In the genomic region with DNA sequence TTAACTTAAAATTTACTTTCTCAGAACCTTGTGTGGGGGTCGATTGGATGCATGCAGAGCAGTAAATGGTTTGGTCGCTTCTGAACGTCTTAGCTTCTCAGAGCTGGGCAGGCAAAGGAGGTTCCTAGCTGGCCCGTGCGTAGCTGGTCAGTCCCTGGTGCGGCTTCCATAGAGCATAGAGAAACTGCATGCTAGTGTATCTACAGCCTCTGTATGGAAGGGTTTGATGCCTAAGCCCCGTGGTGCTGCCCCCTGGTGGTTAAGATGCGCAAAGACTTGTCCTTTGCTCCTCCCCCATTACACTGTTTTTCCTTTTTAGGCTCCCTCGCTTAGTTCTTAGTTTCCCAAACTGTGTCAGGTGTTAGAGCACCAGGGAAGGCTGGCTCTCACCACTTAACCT, we compare ENCODE assay signal across 8 mouse cellular contexts. TPM values are rescaled to one million over a fixed set of nuclear protein-coding genes. Genes with fewer than 3 reads are reported as not detected.
DNase-seq lines count a peak whose midpoint lies in the region; ATAC-seq and TF ChIP-seq lines count a peak whose summit lies in the region.

No protein-coding gene starts in this region.

- TF ChIP-seq CTCF in C2C12 (IDR thresholded peaks at IDR 0.05; ENCODE audit: control insufficient read depth, insufficient read depth, insufficient read length): peak; percentile 75
- peak; percentile 99 for TF ChIP-seq CTCF in midbrain, postnatal 0 days (IDR thresholded peaks at IDR 0.05)

- no peaks in the 10 kb centered on the region for H3K36me3 ChIP-seq in C2C12 (ENCODE audit: control insufficient read depth, insufficient read depth)
- no peaks in the 10 kb centered on the region for H3K36me3 ChIP-seq in heart, embryonic 10.5 days
- H3K36me3 ChIP-seq in kidney, embryonic 14.5 days (ENCODE audit: control insufficient read depth, insufficient read depth, low read length): no peaks in the 10 kb centered on the region
- H3K36me3 ChIP-seq in limb, embryonic 15.5 days: no peaks in the 10 kb centered on the region
- 0 out of 2 replicates have a peak, but pooled peaks cover 3% of the 10 kb centered on the region for H3K36me3 ChIP-seq in midbrain, postnatal 0 days (ENCODE audit: insufficient read depth, low read length)

- peak; percentile 75 for ATAC-seq in erythroblast, adult 5-6 weeks (replicated peaks; ENCODE audit: low FRiP score, poor library complexity, severe bottlenecking)
- ATAC-seq in kidney, embryonic 14.5 days (ENCODE audit: low FRiP score, low TSS enrichment): peak; percentile 58
- no peak for ATAC-seq in limb, embryonic 15.5 days (ENCODE audit: insufficient number of reproducible peaks, low FRiP score, low TSS enrichment, low read depth)
- ATAC-seq in midbrain, postnatal 0 days (ENCODE audit: low FRiP score): peak; percentile 33; the same call in 1 of the 2 replicates

- peaks cover 5% of the 10 kb centered on the region for H3K79me3 ChIP-seq in C2C12 (ENCODE audit: low read depth)

- no peaks in the 10 kb centered on the region for H3K27me3 ChIP-seq in C2C12 (ENCODE audit: control insufficient read depth, insufficient read depth, insufficient read length)
- no peaks in the 10 kb centered on the region for H3K27me3 ChIP-seq in heart, embryonic 10.5 days (ENCODE audit: insufficient read depth, poor library complexity, severe bottlenecking)
- no peaks in the 10 kb centered on the region for H3K27me3 ChIP-seq in kidney, embryonic 14.5 days (ENCODE audit: control insufficient read depth, insufficient read depth, low read length)
- no peaks in the 10 kb centered on the region for H3K27me3 ChIP-seq in limb, embryonic 15.5 days
- H3K27me3 ChIP-seq in midbrain, postnatal 0 days (ENCODE audit: insufficient read depth, low read length): no peaks in the 10 kb centered on the region

- H3K4me2 ChIP-seq in kidney, embryonic 14.5 days (replicated peaks; ENCODE audit: low read depth, low read length): peak overlapping the region; percentile 87
- H3K4me2 ChIP-seq in limb, embryonic 15.5 days: peak overlapping the region; percentile 76
- peak overlapping the region; percentile 73 for H3K4me2 ChIP-seq in midbrain, postnatal 0 days (ENCODE audit: low read depth, low read length, poor library complexity, severe bottlenecking)

- no peak overlapping the region for H3K4me3 ChIP-seq in C2C12 (ENCODE audit: insufficient read depth, poor library complexity, severe bottlenecking)
- H3K4me3 ChIP-seq in heart, embryonic 10.5 days: peak overlapping the region; percentile 89
- peak overlapping the region; percentile 92; the same call in 1 of the 2 replicates for H3K4me3 ChIP-seq in kidney, embryonic 14.5 days (ENCODE audit: low read length)
- peak overlapping the region; percentile 95 for H3K4me3 ChIP-seq in limb, embryonic 15.5 days
- H3K4me3 ChIP-seq in midbrain, postnatal 0 days (ENCODE audit: low read depth, low read length): peak overlapping the region; percentile 95

- peak; percentile 95 for DNase-seq in brain, adult 2 months (ENCODE audit: low read depth, low spot score)
- peak; percentile 94 for DNase-seq in heart, embryonic 10.5 days (ENCODE audit: low spot score)
- peak; percentile 93 for DNase-seq in midbrain, postnatal 0 days (ENCODE audit: low spot score)
- DNase-seq in spleen, postnatal 10 days (ENCODE audit: low spot score in 2 of 2): peak; percentile 86 to 92

- no peak overlapping the region for H3K9ac ChIP-seq in kidney, embryonic 14.5 days (ENCODE audit: low read depth, low read length)
- H3K9ac ChIP-seq in limb, embryonic 15.5 days: no peak overlapping the region
- H3K9ac ChIP-seq in midbrain, postnatal 0 days (replicated peaks; ENCODE audit: low read length, poor library complexity, severe bottlenecking): no peak overlapping the region

- peaks cover 59% of the 10 kb centered on the region for H3K79me2 ChIP-seq in C2C12 (ENCODE audit: control insufficient read depth, insufficient read depth)

- peak overlapping the region; percentile 47 for H3ac ChIP-seq in C2C12 (ENCODE audit: control insufficient read depth, insufficient read length, low read depth)

- peak overlapping the region; percentile 69 for H3K27ac ChIP-seq in heart, embryonic 10.5 days
- no peak overlapping the region for H3K27ac ChIP-seq in kidney, embryonic 14.5 days (ENCODE audit: low read depth, low read length)
- 0 out of 2 replicates have a peak overlapping the region, but pooled peaks have one; percentile 13 for H3K27ac ChIP-seq in limb, embryonic 15.5 days
- H3K27ac ChIP-seq in midbrain, postnatal 0 days (ENCODE audit: low read depth, low read length): peak overlapping the region; percentile 43; the same call in 1 of the 2 replicates

- H3K4me1 ChIP-seq in heart, embryonic 10.5 days: peaks cover 31% of the 10 kb centered on the region
- peaks cover 18% of the 10 kb centered on the region for H3K4me1 ChIP-seq in kidney, embryonic 14.5 days (ENCODE audit: control insufficient read depth, insufficient read depth, low read length)
- H3K4me1 ChIP-seq in limb, embryonic 15.5 days: peaks cover 28% of the 10 kb centered on the region
- peaks cover 15% of the 10 kb centered on the region; the same call in 1 of the 2 replicates for H3K4me1 ChIP-seq in midbrain, postnatal 0 days (ENCODE audit: insufficient read depth, low read length)

- WGBS in heart, embryonic 10.5 days: 4% methylated on average over 9 of the region's 9 CpGs
- 5% methylated on average over 9 of the region's 9 CpGs for WGBS in kidney, embryonic 14.5 days
- 2% methylated on average over 9 of the region's 9 CpGs for WGBS in limb, embryonic 15.5 days
- WGBS in midbrain, postnatal 0 days: 3% methylated on average over 9 of the region's 9 CpGs

- H3K9me3 ChIP-seq in heart, embryonic 10.5 days: no peaks in the 10 kb centered on the region
- no peaks in the 10 kb centered on the region for H3K9me3 ChIP-seq in kidney, embryonic 14.5 days (ENCODE audit: control insufficient read depth, low read length)
- no peaks in the 10 kb centered on the region for H3K9me3 ChIP-seq in limb, embryonic 15.5 days
- no peaks in the 10 kb centered on the region for H3K9me3 ChIP-seq in midbrain, postnatal 0 days (ENCODE audit: low read length)

TF ChIP-seq in C2C12, 6 proteins besides CTCF, POLR2A, EP300 and RAD21:
- no peak for TF ChIP-seq MAX (IDR thresholded peaks at IDR 0.05)
- TF ChIP-seq FOSL1 (IDR thresholded peaks at IDR 0.05; ENCODE audit: insufficient read depth, low read length, poor library complexity, severe bottlenecking): no peak
- TF ChIP-seq MYOD1 (IDR thresholded peaks at IDR 0.05; ENCODE audit: control insufficient read depth, insufficient read length, low read depth): no peak
- TF ChIP-seq USF1 (IDR thresholded peaks at IDR 0.05; ENCODE audit: low read depth): no peak
- TF ChIP-seq CEBPB (IDR thresholded peaks at IDR 0.05; ENCODE audit: low read depth): no peak
- TF ChIP-seq MYOG (IDR thresholded peaks at IDR 0.05; ENCODE audit: control insufficient read depth, extremely low read depth, insufficient read length): no peak

RNA-seq across cellular contexts. Expression of a gene that starts 2.1 kb away (rescaled TPM):
- polyA plus RNA-seq in C2C12 (2012; fragmentation: generic; extraction: Trizol): 4.3 TPM
- total RNA-seq in erythroblast, adult 5-6 weeks (2015; ENCODE audit: low replicate concordance): 37.7 and 41.6 TPM in 2 replicates
- 49.8 and 64.0 TPM in 2 replicates for total RNA-seq in erythroblast, adult 5-6 weeks (2017; ENCODE audit: low replicate concordance)
- polyA plus RNA-seq in heart, embryonic 10.5 days (2016; fragmentation: Nextera tagmentation; extraction: Ambion mirVana): 7.8 and 8.1 TPM in 2 replicates
- polyA plus RNA-seq in kidney, embryonic 14.5 days (2014; fragmentation: Nextera tagmentation; extraction: Ambion mirVana): 8.0 and 15.5 TPM in 2 replicates
- polyA plus RNA-seq in limb, embryonic 15.5 days (2015; fragmentation: Nextera tagmentation; extraction: Ambion mirVana): 7.0 and 8.8 TPM in 2 replicates
- 35.3 and 37.6 TPM in 2 replicates for total RNA-seq in midbrain, postnatal 0 days (2014; rRNA removed)
- polyA plus RNA-seq in midbrain, postnatal 0 days (2015; fragmentation: Nextera tagmentation; extraction: Ambion mirVana): 10.7 and 12.0 TPM in 2 replicates
